Mouse (Mus musculus) cerebellum, adult 9-11 months (tissue): Measurements from ENCODE around the gene Akr1c20.

ENCODE experiments used
- DNase-seq: peaks from one replicate; pipeline ENCODE4 v3.0.0; 2022

The Akr1c20 gene

GRCm38 (mm10) chr13:4523201-4523838 lies at the start of gene Akr1c20:
Akr1c20 (minus strand) TSS chr13:4523345.
- DNase-seq = no peak

GRCm38 (mm10) chr13:4565996-4566395 lies 42.9 kb upstream of the Akr1c20 start:
- DNase-seq = no peak

- no peak for DNase-seq
Observed at GRCm38 (mm10) chr13:4560500-4560899, 37.4 kb upstream of the Akr1c20 start.

GRCm38 (mm10) chr13:4559143-4559542 lies 36.0 kb upstream of the Akr1c20 start:
- no peak for DNase-seq

GRCm38 (mm10) chr13:4514811-4515210 lies 8.3 kb downstream of the Akr1c20 start:
- no peak for DNase-seq

GRCm38 (mm10) chr13:4467896-4468295 lies 55.2 kb downstream of the Akr1c20 start:
- no peak for DNase-seq

GRCm38 (mm10) chr13:4465641-4466040 lies 57.5 kb downstream of the Akr1c20 start:
- DNase-seq = no peak
